Comparison of ENCODE assay signal across 14 mouse cellular contexts in genomic region chr16:7574879-7575278, GRCm38 (mm10).
DNase-seq lines count a peak whose midpoint lies in the region; ATAC-seq and TF ChIP-seq lines count a peak whose summit lies in the region.
"Had no signal": no experiment of that assay in that cellular context is flagged by ENCODE, and none has a peak within 500 bp of the region (broad histone marks: within the 10 kb centered on the region; RNA-seq: fewer than 3 reads in every experiment).

No protein-coding gene starts in this region.

- ATAC-seq in forebrain, postnatal 0 days, result peak; percentile 36; the same call in 1 of the 2 replicates
- ATAC-seq: liver, embryonic 12.5 days had no signal

- no peaks in the 10 kb centered on the region for H3K36me3 ChIP-seq in forebrain, postnatal 0 days (ENCODE audit: insufficient read depth)
- H3K36me3 ChIP-seq in forebrain, embryonic 10.5 days (replicated peaks), result no peaks in the 10 kb centered on the region
- H3K36me3 ChIP-seq: kidney, embryonic 15.5 days; liver, embryonic 12.5 days; midbrain, embryonic 12.5 days had no signal

- H3K4me2 ChIP-seq in forebrain, postnatal 0 days (ENCODE audit: low read depth), result no peak overlapping the region
- H3K4me2 ChIP-seq: kidney, embryonic 15.5 days; liver, embryonic 12.5 days; midbrain, embryonic 12.5 days had no signal

- H3K4me1 ChIP-seq in forebrain, postnatal 0 days (ENCODE audit: insufficient read depth), result no peaks in the 10 kb centered on the region; the same call in none of the 2 replicates
- no peaks in the 10 kb centered on the region for H3K4me1 ChIP-seq in forebrain, embryonic 10.5 days
- H3K4me1 ChIP-seq: kidney, embryonic 15.5 days; liver, embryonic 12.5 days had no signal

- no peak for TF ChIP-seq CTCF in forebrain, postnatal 0 days (IDR thresholded peaks at IDR 0.05; ENCODE audit: low read depth)

- peak; percentile 7 for DNase-seq in forebrain, postnatal 0 days
- no peak for DNase-seq in forebrain, embryonic 10.5 days (ENCODE audit: extremely low spot score, low spot score)
- peak; percentile 6 for DNase-seq in layer of hippocampus, adult 9-11 months
- no peak for DNase-seq in layer of hippocampus, postnatal 14 days (ENCODE audit: low spot score in 2 of 2)
- DNase-seq in testis, postnatal 10 days (ENCODE audit: low spot score), result peak; percentile 40
- DNase-seq in testis, postnatal 14 days (ENCODE audit: low spot score), result no peak
- DNase-seq in embryo, embryonic 11 days, result no peak
- DNase-seq in thymus, postnatal 14 days, result no peak
- DNase-seq: adrenal gland, postnatal 10 days; lung, postnatal 4 days; thymus, adult 18-20 months had no signal

- WGBS in forebrain, postnatal 0 days, result 30% methylated on average over 3 of the region's 3 CpGs
- WGBS in forebrain, embryonic 10.5 days, result 57% methylated on average over 3 of the region's 3 CpGs

- no peaks in the 10 kb centered on the region for H3K9me3 ChIP-seq in forebrain, postnatal 0 days (ENCODE audit: low read length)
- H3K9me3 ChIP-seq in forebrain, embryonic 10.5 days, result no peaks in the 10 kb centered on the region
- H3K9me3 ChIP-seq: kidney, embryonic 15.5 days; liver, embryonic 12.5 days; midbrain, embryonic 12.5 days had no signal

- H3K9ac ChIP-seq in forebrain, postnatal 0 days, result no peak overlapping the region
- H3K9ac ChIP-seq: kidney, embryonic 15.5 days; liver, embryonic 12.5 days; midbrain, embryonic 12.5 days had no signal

- H3K27me3 ChIP-seq in forebrain, postnatal 0 days (ENCODE audit: insufficient read depth, low read length), result no peaks in the 10 kb centered on the region
- H3K27me3 ChIP-seq in forebrain, embryonic 10.5 days (ENCODE audit: poor library complexity, severe bottlenecking), result no peaks in the 10 kb centered on the region
- H3K27me3 ChIP-seq: kidney, embryonic 15.5 days; liver, embryonic 12.5 days; midbrain, embryonic 12.5 days had no signal

- H3K27ac ChIP-seq in forebrain, postnatal 0 days (ENCODE audit: low read depth, low read length), result no peak overlapping the region
- H3K27ac ChIP-seq in forebrain, embryonic 10.5 days, result no peak overlapping the region
- H3K27ac ChIP-seq: kidney, embryonic 15.5 days; liver, embryonic 12.5 days; midbrain, embryonic 12.5 days had no signal

- H3K4me3 ChIP-seq in forebrain, postnatal 0 days (ENCODE audit: low read depth, low read length), result no peak overlapping the region
- H3K4me3 ChIP-seq in forebrain, embryonic 10.5 days, result no peak overlapping the region
- H3K4me3 ChIP-seq: kidney, embryonic 15.5 days; liver, embryonic 12.5 days; midbrain, embryonic 12.5 days had no signal

Comparison
In these comparisons a context has a peak if more than half of its experiments do, and no peak if none do; other contexts are left out.
1. DNase-seq: peak in forebrain, postnatal 0 days (single experiment), layer of hippocampus, adult 9-11 months (single experiment) and testis, postnatal 10 days (single experiment); none in forebrain, embryonic 10.5 days (single experiment), layer of hippocampus, postnatal 14 days (0 of 2), testis, postnatal 14 days (single experiment), embryo, embryonic 11 days (single experiment) and thymus, postnatal 14 days (single experiment).